Mouse (Mus musculus) kidney, embryonic 14.5 days (tissue): Measurements from ENCODE around the gene Hint3. TPM values are rescaled to one million over a fixed set of nuclear protein-coding genes. Genes with fewer than 3 reads are reported as not detected.

Experiments
- ATAC-seq: fragments of 200-750 bp; cut with Nextera tagmentation; 2 replicates; pipeline ENCODE4 v1.8.0; 2017; ENCODE audit warnings: moderate number of reproducible peaks, mild to moderate bottlenecking, moderate TSS enrichment, moderate library complexity; ENCODE audit not compliant: low FRiP score, low TSS enrichment
- H3K27ac ChIP-seq: fragments of 300-500 bp; sonication (generic); 2 replicates; pipeline ENCODE4 v1.5.1; 2014; ENCODE audit warnings: low read depth, mild to moderate bottlenecking, low read length, moderate library complexity, mixed read lengths
- H3K27me3 ChIP-seq: fragments of 300-500 bp; sonication (generic); 2 replicates; pipeline ENCODE4 v1.6.1; 2014; ENCODE audit warnings: mild to moderate bottlenecking, low read length; ENCODE audit not compliant: control insufficient read depth, insufficient read depth
- H3K36me3 ChIP-seq: fragments of 300-500 bp; sonication (generic); 2 replicates; pipeline ENCODE4 v1.6.1; 2014; ENCODE audit warnings: low read length, mixed read lengths; ENCODE audit not compliant: control insufficient read depth, insufficient read depth
- H3K4me1 ChIP-seq: fragments of 300-500 bp; sonication (generic); 2 replicates; pipeline ENCODE4 v1.6.1; 2014; ENCODE audit warnings: low read length, mixed read lengths; ENCODE audit not compliant: control insufficient read depth, insufficient read depth
- H3K4me2 ChIP-seq: fragments of 300-500 bp; sonication (generic); replicated peaks from 2 replicates; pipeline ENCODE4 v1.6.1; 2014; ENCODE audit warnings: low read depth, mild to moderate bottlenecking, low read length
- H3K4me3 ChIP-seq: fragments of 300-500 bp; sonication (generic); 2 replicates; pipeline ENCODE4 v1.5.1; 2014; ENCODE audit warnings: mild to moderate bottlenecking, low read length
- H3K9ac ChIP-seq: fragments of 300-500 bp; sonication (generic); 2 replicates; pipeline ENCODE4 v1.6.1; 2014; ENCODE audit warnings: low read depth, mild to moderate bottlenecking, low read length, moderate library complexity
- H3K9me3 ChIP-seq: fragments of 300-500 bp; sonication (generic); 2 replicates; pipeline ENCODE4 v1.6.1; 2016; ENCODE audit warnings: low read length; ENCODE audit not compliant: control insufficient read depth
- WGBS: fragments of 180-500 bp; shearing (Covaris S2); extraction: QIAGEN DNeasy Blood & Tissue Kit; methylation state at CpG from one replicate; pipeline ENCODE4 v1.1.7; 2014; 5-methylcytosine and 5-hydroxymethylcytosine counted together
- polyA plus RNA-seq: library from polyadenylated mRNA; unstranded; fragments of >200 nt; fragmentation: Nextera tagmentation; extraction: Ambion mirVana; gene quantifications from 2 replicates; pipeline ENCODE4 v1.2.1, GENCODE M21; 2014

The Hint3 gene
- polyA plus RNA-seq, 1 experiment from 2014 or later: 24.0 TPM

DNA sequence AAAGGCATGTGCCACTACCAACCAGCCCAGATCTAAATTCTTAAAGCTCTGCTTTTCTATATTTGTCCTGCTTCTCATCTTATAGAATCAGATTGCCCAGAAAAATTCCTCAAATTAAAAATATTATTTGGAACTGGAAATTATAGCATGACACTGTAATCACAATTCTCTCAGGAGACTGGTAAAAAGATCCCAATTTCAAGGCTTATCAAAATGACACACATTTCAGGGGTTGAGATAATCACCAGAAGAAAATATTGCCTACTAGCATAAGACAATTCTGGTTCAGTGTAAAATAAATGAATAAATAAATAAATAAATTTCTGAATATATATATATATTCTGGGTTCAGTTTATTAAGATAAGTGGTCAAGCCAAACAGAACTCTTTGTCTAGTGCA lies 19.8 kb downstream of the Hint3 start:
- no peak overlapping the region for H3K27ac ChIP-seq
- no peak for ATAC-seq
- H3K36me3 ChIP-seq: 0 out of 2 replicates have a peak, but pooled peaks cover 2% of the 10 kb centered on the region
- no peak overlapping the region for H3K4me3 ChIP-seq
- H3K4me2 ChIP-seq: no peak overlapping the region
- no peaks in the 10 kb centered on the region for H3K9me3 ChIP-seq
- no peaks in the 10 kb centered on the region for H3K27me3 ChIP-seq
- no peaks in the 10 kb centered on the region for H3K4me1 ChIP-seq
- no peak overlapping the region for H3K9ac ChIP-seq

- Histone ChIP-seq H3K27ac (no peak overlapping the region), H3K9ac (no peak overlapping the region), H3K36me3 (0 out of 2 replicates have a peak, but pooled peaks cover 2% of the 10 kb centered on the region), H3K27me3 (no peaks in the 10 kb centered on the region), H3K4me2 (no peak overlapping the region), H3K4me1 (no peaks in the 10 kb centered on the region), H3K4me3 (no peak overlapping the region), H3K9me3 (no peaks in the 10 kb centered on the region)
- no peak for ATAC-seq
- WGBS: 74% methylated on average over 2 of the region's 2 CpGs
These were observed 21.3 kb downstream of the Hint3 start for GRCm38 (mm10) chr10:30608109-30608508.

DNA sequence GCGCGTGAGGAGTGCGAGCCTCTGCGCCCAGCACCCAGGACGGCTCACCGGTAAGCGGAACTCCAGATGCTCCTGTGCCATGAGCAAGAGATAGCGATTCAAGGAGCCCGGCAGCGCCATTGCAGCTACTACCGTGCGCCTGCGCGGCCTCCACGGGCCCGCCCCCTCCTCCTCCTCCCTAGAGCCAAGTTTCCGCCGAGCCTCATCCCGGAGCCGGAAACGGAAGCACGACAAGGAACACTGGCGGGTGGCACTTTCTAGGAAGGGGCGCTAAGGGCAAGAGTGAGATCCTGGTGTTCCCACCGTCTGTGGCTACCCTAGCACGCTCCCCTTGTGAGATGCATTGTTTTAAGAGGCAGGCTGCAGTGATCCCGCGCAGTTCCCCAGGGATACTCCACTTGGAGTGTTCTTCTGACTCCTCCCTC lies 28.9 kb downstream of the Hint3 start, which contains the start of gene Trmt11:
Trmt11 (minus strand) TSS at position 208 of the 425 bp plus-strand sequence.
- Histone ChIP-seq H3K9ac (peak within 1 kb of the TSS; percentile 87), H3K4me2 (peak within 1 kb of the TSS; percentile 80), H3K27me3 (no peaks in the 10 kb centered on the region), H3K4me1 (peaks cover 7% of the 10 kb centered on the region; the same call in 1 of the 2 replicates), H3K4me3 (peak within 1 kb of the TSS; percentile 82), H3K36me3 (peaks cover 15% of the 10 kb centered on the region), H3K27ac (peak within 1 kb of the TSS; percentile 63), H3K9me3 (no peaks in the 10 kb centered on the region)
- peak; percentile 96 for ATAC-seq
- under 1% methylated on average over 21 of the region's 28 CpGs for WGBS

- H3K4me3 ChIP-seq: peak overlapping the region; percentile 82
- peak overlapping the region; percentile 63 for H3K27ac ChIP-seq
These were observed 29.3 kb downstream of the Hint3 start for GRCm38 (mm10) chr10:30600094-30600534.

DNA sequence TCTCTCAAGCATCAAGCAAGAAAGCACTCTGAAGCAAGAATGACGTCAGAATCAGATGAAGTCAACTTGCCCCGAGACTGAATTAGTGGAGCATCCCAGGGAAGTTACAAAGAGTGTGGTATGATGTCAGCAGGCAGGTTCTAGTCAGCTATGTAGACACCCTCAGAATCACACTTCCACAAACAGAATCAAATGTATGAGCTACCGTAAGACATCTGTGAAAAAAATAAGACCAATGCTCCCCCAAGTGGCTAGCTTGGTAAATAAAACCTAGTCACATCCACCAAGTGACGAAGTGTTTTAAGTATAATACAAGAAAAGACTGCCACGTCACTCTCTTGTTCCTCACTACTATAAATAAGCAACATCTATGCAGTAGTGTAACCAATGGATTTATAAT lies 42.4 kb downstream of the Hint3 start:
- Histone ChIP-seq H3K27ac (no peak overlapping the region), H3K9me3 (no peaks in the 10 kb centered on the region), H3K4me3 (no peak overlapping the region), H3K4me1 (no peaks in the 10 kb centered on the region), H3K4me2 (no peak overlapping the region), H3K36me3 (peaks cover 51% of the 10 kb centered on the region), H3K27me3 (no peaks in the 10 kb centered on the region), H3K9ac (no peak overlapping the region)
- WGBS: 71% methylated on average over 5 of the region's 5 CpGs
- ATAC-seq: no peak

More at GRCm38 (mm10) chr10:30600094-30600534, 29.3 kb downstream of the Hint3 start:
- Histone ChIP-seq H3K36me3 (peaks cover 19% of the 10 kb centered on the region), H3K4me1 (peaks cover 7% of the 10 kb centered on the region; the same call in 1 of the 2 replicates), H3K9ac (peak overlapping the region; percentile 87), H3K4me2 (peak overlapping the region; percentile 80), H3K9me3 (no peaks in the 10 kb centered on the region), H3K27me3 (no peaks in the 10 kb centered on the region)
- peak; percentile 85 for ATAC-seq
- WGBS: under 1% methylated on average over 26 of the region's 27 CpGs

GRCm38 (mm10) chr10:30585691-30586090 lies 43.7 kb downstream of the Hint3 start:
- Histone ChIP-seq H3K4me2 (no peak overlapping the region), H3K4me1 (no peaks in the 10 kb centered on the region), H3K36me3 (peaks cover 47% of the 10 kb centered on the region), H3K27me3 (no peaks in the 10 kb centered on the region), H3K9ac (no peak overlapping the region), H3K4me3 (no peak overlapping the region), H3K9me3 (no peaks in the 10 kb centered on the region), H3K27ac (no peak overlapping the region)
- no peak for ATAC-seq
- 94% methylated on average over 1 of the region's 1 CpGs for WGBS

GRCm38 (mm10) chr10:30577670-30578280 lies 51.7 kb downstream of the Hint3 start:
- no peak overlapping the region for H3K27ac ChIP-seq
- no peaks in the 10 kb centered on the region for H3K27me3 ChIP-seq
- no peak overlapping the region for H3K9ac ChIP-seq
- WGBS: 99% methylated on average over 5 of the region's 5 CpGs
- H3K4me2 ChIP-seq: no peak overlapping the region
- no peaks in the 10 kb centered on the region for H3K4me1 ChIP-seq
- no peak overlapping the region for H3K4me3 ChIP-seq
- ATAC-seq: no peak
- H3K36me3 ChIP-seq: peaks cover 5% of the 10 kb centered on the region; the same call in 1 of the 2 replicates
- no peaks in the 10 kb centered on the region for H3K9me3 ChIP-seq

DNA sequence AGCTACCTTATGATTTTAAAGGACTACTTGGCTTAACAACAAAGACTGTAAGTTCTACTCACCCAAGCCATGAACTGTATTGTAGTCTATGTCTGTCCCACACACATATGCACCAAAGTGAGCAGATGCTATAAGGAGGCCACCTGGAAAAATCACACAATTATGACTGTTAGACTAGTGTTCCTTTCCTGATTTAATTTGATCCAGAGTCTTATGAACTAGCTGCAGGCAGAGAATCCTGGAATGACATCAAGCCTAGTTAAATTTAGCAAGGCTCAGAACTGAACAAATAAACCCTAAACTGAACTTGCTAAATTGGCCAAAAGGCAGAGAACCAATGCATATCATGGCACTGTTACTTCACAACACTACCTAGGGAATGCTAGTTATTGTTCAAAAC lies 63.1 kb downstream of the Hint3 start:
- no peak overlapping the region for H3K4me3 ChIP-seq
- H3K4me2 ChIP-seq: no peak overlapping the region
- no peak overlapping the region for H3K27ac ChIP-seq
- H3K27me3 ChIP-seq: no peaks in the 10 kb centered on the region
- H3K9ac ChIP-seq: no peak overlapping the region
- ATAC-seq: no peak
- H3K4me1 ChIP-seq: no peaks in the 10 kb centered on the region
- no peaks in the 10 kb centered on the region for H3K9me3 ChIP-seq
- H3K36me3 ChIP-seq: peaks cover 27% of the 10 kb centered on the region

DNA sequence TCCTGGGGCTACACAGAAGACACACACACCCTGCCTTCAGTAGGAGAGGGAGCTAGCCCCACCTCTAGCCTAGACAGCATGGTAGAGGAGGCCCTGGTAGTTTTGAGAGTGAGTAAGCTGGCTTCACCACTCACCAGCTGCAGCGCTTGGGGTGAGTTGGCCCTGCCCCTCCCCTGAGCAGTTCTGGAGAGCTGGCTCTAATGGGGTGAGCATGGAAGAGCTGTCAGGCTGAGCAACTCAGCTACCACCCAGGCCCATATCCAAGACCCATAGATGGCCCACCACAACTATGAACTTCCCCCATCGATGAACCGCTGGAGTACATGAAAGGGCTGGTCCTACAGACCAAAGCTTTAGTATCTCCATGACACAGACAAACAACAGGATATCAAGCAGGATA lies 64.8 kb downstream of the Hint3 start:
- H3K9ac ChIP-seq: no peak overlapping the region
- H3K9me3 ChIP-seq: no peaks in the 10 kb centered on the region
- WGBS: 95% methylated on average over 3 of the region's 3 CpGs
- H3K4me2 ChIP-seq: no peak overlapping the region
- H3K4me3 ChIP-seq: no peak overlapping the region
- no peak for ATAC-seq
- H3K27ac ChIP-seq: no peak overlapping the region
- no peaks in the 10 kb centered on the region for H3K4me1 ChIP-seq
- H3K27me3 ChIP-seq: no peaks in the 10 kb centered on the region
- peaks cover 41% of the 10 kb centered on the region for H3K36me3 ChIP-seq
